Mouse (Mus musculus): ENCODE results near the gene Pde4d. TPM values are rescaled to one million over a fixed set of nuclear protein-coding genes. Genes with fewer than 3 reads are reported as not detected.

Gene Pde4d
- total and polyA plus RNA-seq, 3 experiments, result 18.5 to 18.8 TPM; not detected in 1

DNA sequence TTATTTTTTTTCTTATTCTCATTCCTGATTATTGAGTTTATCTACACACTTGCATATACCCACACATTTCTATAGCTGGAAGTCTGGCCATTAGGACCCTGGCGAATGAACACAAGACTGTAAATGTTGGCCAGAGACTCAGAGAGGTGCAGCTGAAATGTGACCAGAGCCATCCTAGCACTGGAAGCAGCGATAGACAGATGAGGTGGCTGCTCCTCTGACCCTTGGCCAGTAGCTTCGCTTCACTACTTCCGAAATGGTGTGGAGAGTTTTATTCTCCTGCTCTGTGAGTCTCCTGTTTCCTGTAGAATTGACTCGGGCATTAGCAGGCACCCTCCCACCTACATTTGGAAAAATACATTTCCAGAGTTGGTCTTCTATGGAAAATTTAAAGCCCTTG is 1212.4 kb downstream of the Pde4d start:
- H3K9me3 ChIP-seq (replicated peaks; ENCODE audit: insufficient read depth, low read length), result no peaks in the 10 kb centered on the region
- TF ChIP-seq CHD1 (IDR thresholded peaks at IDR 0.05; ENCODE audit: low read depth, low read length) (no peak), ELF1 (IDR thresholded peaks at IDR 0.05; ENCODE audit: low read depth, low read length) (no peak), GATA1 (IDR thresholded peaks at IDR 0.05; ENCODE audit: low read depth, low read length) (no peak), ZC3H11A (IDR thresholded peaks at IDR 0.05; ENCODE audit: low read depth, low read length) (no peak), SMC3 (IDR thresholded peaks at IDR 0.05; ENCODE audit: low read depth, low read length) (no peak), USF2 (IDR thresholded peaks at IDR 0.05; ENCODE audit: borderline replicate concordance in 1 of 2, insufficient read depth in 1 of 2, low read depth in 1 of 2, low read length in 2 of 2) (no peak), GABPA (IDR thresholded peaks at IDR 0.05; ENCODE audit: low read depth, low read length) (no peak)
- H3K4me3 ChIP-seq (ENCODE audit: control insufficient read depth in 1 of 2, insufficient read depth in 1 of 2, low read depth in 2 of 2, low read length in 2 of 2), result no peak overlapping the region
- no peak overlapping the region for H3K9ac ChIP-seq (ENCODE audit: control insufficient read depth, low read depth, low read length, poor library complexity, severe bottlenecking)
- no peak for DNase-seq (ENCODE audit: low read depth, low spot score)
- no peak overlapping the region for H3K27ac ChIP-seq (ENCODE audit: control insufficient read depth, low read depth, low read length)
- no peaks in the 10 kb centered on the region for H3K79me2 ChIP-seq (ENCODE audit: control insufficient read depth, insufficient read depth, low read length, poor library complexity)
- H3K36me3 ChIP-seq (ENCODE audit: control insufficient read depth in 1 of 2, insufficient read depth in 2 of 2, low read length in 2 of 2), result peaks cover 0 to 30% of the 10 kb centered on the region in 2 experiments; a peak in 2 of 4 replicates
- no peaks in the 10 kb centered on the region for H3K27me3 ChIP-seq (ENCODE audit: control insufficient read depth in 1 of 2, insufficient read depth in 2 of 2, low read length in 2 of 2)
- H3K4me1 ChIP-seq (ENCODE audit: control insufficient read depth in 1 of 2, insufficient read depth in 2 of 2, low read length in 2 of 2), result peaks cover 14 to 18% of the 10 kb centered on the region in 2 experiments

DNA sequence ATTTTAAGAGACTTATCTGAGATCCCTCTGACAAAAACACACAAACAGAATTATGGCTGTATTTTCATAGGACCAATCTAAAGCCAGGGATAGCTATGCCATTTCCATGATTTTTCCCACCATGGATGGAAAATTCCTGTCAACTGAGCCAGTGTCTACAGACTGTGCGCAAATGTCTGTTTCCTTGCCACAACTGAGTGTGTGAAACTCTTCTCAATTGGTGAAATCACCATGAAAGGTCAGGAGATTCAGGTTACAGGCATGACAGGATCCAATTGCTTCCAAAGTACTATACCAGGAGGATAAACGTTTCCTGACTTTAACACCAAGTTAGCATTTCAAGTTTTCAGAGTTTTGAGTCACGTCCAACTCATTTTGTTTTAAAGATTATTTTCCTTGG is 1213.0 kb downstream of the Pde4d start:
- no peak for TF ChIP-seq ZC3H11A (IDR thresholded peaks at IDR 0.05; ENCODE audit: low read depth, low read length)
- Histone ChIP-seq H3K4me3 (ENCODE audit: control insufficient read depth in 1 of 2, insufficient read depth in 1 of 2, low read depth in 2 of 2, low read length in 2 of 2) (no peak overlapping the region), H3K9ac (ENCODE audit: control insufficient read depth, low read depth, low read length, poor library complexity, severe bottlenecking) (no peak overlapping the region), H3K4me1 (ENCODE audit: control insufficient read depth in 1 of 2, insufficient read depth in 2 of 2, low read length in 2 of 2) (peaks cover 14 to 18% of the 10 kb centered on the region in 2 experiments), H3K27ac (ENCODE audit: control insufficient read depth, low read depth, low read length) (no peak overlapping the region), H3K79me2 (ENCODE audit: control insufficient read depth, insufficient read depth, low read length, poor library complexity) (no peaks in the 10 kb centered on the region), H3K27me3 (ENCODE audit: control insufficient read depth in 1 of 2, insufficient read depth in 2 of 2, low read length in 2 of 2) (no peaks in the 10 kb centered on the region), H3K9me3 (replicated peaks; ENCODE audit: insufficient read depth, low read length) (no peaks in the 10 kb centered on the region), H3K36me3 (ENCODE audit: control insufficient read depth in 1 of 2, insufficient read depth in 2 of 2, low read length in 2 of 2) (peaks cover 0 to 28% of the 10 kb centered on the region in 2 experiments; a peak in 2 of 4 replicates)
- DNase-seq (ENCODE audit: low read depth, low spot score), result no peak

DNA sequence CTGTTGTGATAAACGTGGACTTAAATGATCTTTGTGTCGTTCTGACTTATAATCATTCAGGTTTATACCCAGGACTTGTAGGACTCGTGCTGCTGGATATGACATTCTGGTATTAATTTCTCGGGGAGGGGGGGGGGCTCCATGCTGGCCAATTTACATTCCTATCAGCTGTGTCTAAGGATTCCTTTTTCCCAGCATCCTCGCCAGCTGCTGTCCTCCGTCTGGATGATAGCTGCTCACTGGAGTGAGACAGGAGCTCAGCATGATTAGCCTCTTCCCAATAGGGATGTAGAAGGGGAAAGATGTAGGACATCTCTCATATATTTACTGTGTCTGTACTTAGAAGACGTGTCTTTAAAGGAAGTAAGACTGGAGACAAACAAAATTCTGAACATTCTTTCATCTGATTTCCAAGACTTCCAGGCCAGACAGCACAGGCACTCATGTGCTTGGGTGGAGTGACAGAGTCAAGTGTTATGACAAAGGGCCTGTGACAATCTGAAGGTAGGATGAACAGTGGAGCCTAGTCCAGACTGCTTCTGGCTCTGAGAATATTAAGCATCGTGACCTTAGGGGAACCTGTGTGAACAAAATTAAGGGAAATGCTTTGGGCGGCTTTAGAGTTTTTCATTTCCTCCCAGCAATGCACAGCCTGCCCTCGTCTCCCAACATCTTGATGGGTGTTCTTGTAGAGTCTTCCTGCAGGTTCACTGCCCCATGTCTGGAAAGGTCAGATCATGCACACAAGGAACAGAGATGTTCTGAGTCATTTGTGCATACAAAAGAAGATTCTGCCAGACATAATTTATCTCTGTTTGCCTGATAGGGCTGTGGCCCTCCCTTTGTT is 1215.4 kb downstream of the Pde4d start:
- peak overlapping the region; percentile 73 for H3K27ac ChIP-seq (ENCODE audit: control insufficient read depth, low read depth, low read length)
- H3K4me3 ChIP-seq (ENCODE audit: control insufficient read depth in 1 of 2, insufficient read depth in 1 of 2, low read depth in 2 of 2, low read length in 2 of 2), result peak overlapping the region; percentile 19 to 35; a peak in 3 of 4 replicates
- no peaks in the 10 kb centered on the region for H3K79me2 ChIP-seq (ENCODE audit: control insufficient read depth, insufficient read depth, low read length, poor library complexity)
- H3K9ac ChIP-seq (ENCODE audit: control insufficient read depth, low read depth, low read length, poor library complexity, severe bottlenecking), result peak overlapping the region; percentile 25
- TF ChIP-seq ELF1 (IDR thresholded peaks at IDR 0.05; ENCODE audit: low read depth, low read length) (no peak), RCOR1 (IDR thresholded peaks at IDR 0.05; ENCODE audit: low read depth, low read length) (no peak), TAL1 (IDR thresholded peaks at IDR 0.05; ENCODE audit: low read length) (no peak), MXI1 (IDR thresholded peaks at IDR 0.05; ENCODE audit: low read depth, low read length) (no peak), TBP (IDR thresholded peaks at IDR 0.05; ENCODE audit: low read depth, low read length) (0 out of 2 replicates have a peak, but pooled peaks have one; percentile 5), JUND (IDR thresholded peaks at IDR 0.05; ENCODE audit: low read depth, low read length) (no peak)
- no peaks in the 10 kb centered on the region for H3K27me3 ChIP-seq (ENCODE audit: control insufficient read depth in 1 of 2, insufficient read depth in 2 of 2, low read length in 2 of 2)
- peaks cover 18 to 20% of the 10 kb centered on the region in 2 experiments for H3K4me1 ChIP-seq (ENCODE audit: control insufficient read depth in 1 of 2, insufficient read depth in 2 of 2, low read length in 2 of 2)
- no peak for DNase-seq (ENCODE audit: low read depth, low spot score)
- no peaks in the 10 kb centered on the region for H3K9me3 ChIP-seq (replicated peaks; ENCODE audit: insufficient read depth, low read length)
- peaks cover 0 to 23% of the 10 kb centered on the region in 2 experiments; a peak in 2 of 4 replicates for H3K36me3 ChIP-seq (ENCODE audit: control insufficient read depth in 1 of 2, insufficient read depth in 2 of 2, low read length in 2 of 2)

Data from MEL (cell line).